Mouse (Mus musculus) forebrain, embryonic 11.5 days (tissue): ENCODE measurements around the gene Gab1. TPM values are rescaled to one million over a fixed set of nuclear protein-coding genes. Genes with fewer than 3 reads are reported as not detected.

Experiments used
- ATAC-seq: fragments of 200-750 bp; cut with Nextera tagmentation; replicated peaks from 2 replicates; pipeline ENCODE4 v1.8.0; 2017; ENCODE audit warnings: moderate TSS enrichment; ENCODE audit not compliant: low FRiP score
- DNase-seq: peaks from one replicate; pipeline ENCODE4 v3.0.0-alpha.2; 2017; ENCODE audit warnings: low spot score
- H3K27ac ChIP-seq: fragments of 300-500 bp; sonication (generic); 2 replicates; pipeline ENCODE4 v1.5.1; 2014; ENCODE audit warnings: low read depth, low read length
- H3K27me3 ChIP-seq: fragments of 300-500 bp; sonication (generic); 2 replicates; pipeline ENCODE4 v1.6.1; 2014; ENCODE audit warnings: mild to moderate bottlenecking, low read length, mixed read lengths; ENCODE audit not compliant: control insufficient read depth, insufficient read depth
- H3K36me3 ChIP-seq: fragments of 300-500 bp; sonication (generic); 2 replicates; pipeline ENCODE4 v1.6.1; 2014; ENCODE audit warnings: mild to moderate bottlenecking, low read length, moderate library complexity, mixed read lengths; ENCODE audit not compliant: control insufficient read depth, insufficient read depth
- H3K4me1 ChIP-seq: fragments of 300-500 bp; sonication (generic); replicated peaks from 2 replicates; pipeline ENCODE4 v1.6.1; 2014; ENCODE audit warnings: low read length, mixed read lengths; ENCODE audit not compliant: control insufficient read depth, insufficient read depth
- H3K4me2 ChIP-seq: fragments of 300-500 bp; sonication (generic); 2 replicates; pipeline ENCODE4 v1.6.1; 2014; ENCODE audit warnings: low read depth, mild to moderate bottlenecking, low read length, moderate library complexity, mixed read lengths; ENCODE audit not compliant: severe bottlenecking
- H3K4me3 ChIP-seq: fragments of 300-500 bp; sonication (generic); 2 replicates; pipeline ENCODE4 v1.5.1; 2014; ENCODE audit warnings: low read depth, low read length
- H3K9ac ChIP-seq: fragments of 300-500 bp; sonication (generic); 2 replicates; pipeline ENCODE4 v1.6.1; 2014; ENCODE audit warnings: low read length
- H3K9me3 ChIP-seq: fragments of 300-500 bp; sonication (generic); 2 replicates; pipeline ENCODE4 v1.6.1; 2016; ENCODE audit warnings: low read length, mixed read lengths; ENCODE audit not compliant: control insufficient read depth
- WGBS: fragments of 180-500 bp; shearing (Covaris S2); extraction: QIAGEN DNeasy Blood & Tissue Kit; methylation state at CpG from one replicate; pipeline ENCODE4 v1.1.7; 2014; 5-methylcytosine and 5-hydroxymethylcytosine counted together
- polyA plus RNA-seq: library from polyadenylated mRNA; unstranded; fragments of >200 nt; fragmentation: Nextera tagmentation; extraction: Ambion mirVana; gene quantifications from 2 replicates; pipeline ENCODE4 v1.2.1, GENCODE M21; 2014

The Gab1 gene
- polyA plus RNA-seq, 1 experiment from 2014 or later, result 19.1 TPM

DNA sequence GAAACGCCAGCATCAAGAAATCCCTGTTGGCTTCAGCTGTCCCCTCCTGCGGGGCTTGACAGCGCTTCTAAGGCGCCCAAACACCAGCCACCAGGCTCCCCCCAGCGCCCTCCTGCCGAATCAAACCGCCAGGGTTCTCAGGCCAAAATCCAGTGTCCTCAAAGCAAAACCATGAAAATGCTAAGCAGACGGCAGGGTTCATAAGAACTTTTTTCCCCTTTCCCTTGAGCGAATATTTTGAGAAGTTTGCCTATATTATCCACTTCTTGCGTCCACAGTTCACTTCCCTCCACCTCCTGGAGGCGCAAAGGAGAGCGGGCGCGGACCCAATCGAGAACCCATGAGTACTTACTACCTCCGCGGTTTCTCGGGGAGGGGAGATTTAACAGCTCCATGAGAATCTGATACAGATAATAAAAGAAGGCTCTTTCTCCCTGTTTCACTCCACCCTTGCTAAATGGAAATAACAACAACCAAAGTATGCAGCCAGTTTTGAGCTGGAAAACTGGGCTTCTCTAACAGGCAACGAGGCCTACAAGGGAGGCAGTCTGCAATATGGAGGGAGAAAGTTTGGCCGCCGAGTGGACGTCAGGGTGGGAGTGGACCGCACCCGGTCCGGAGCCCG is 1.4 kb downstream of the Gab1 start:
- no peaks in the 10 kb centered on the region; the same call in 1 of the 2 replicates for H3K27me3 ChIP-seq
- peak overlapping the region; percentile 82 for H3K9ac ChIP-seq
- peak overlapping the region; percentile 91; the same call in 1 of the 2 replicates for H3K27ac ChIP-seq
- peak overlapping the region; percentile 81 for H3K4me2 ChIP-seq
- ATAC-seq, result no peak
- H3K9me3 ChIP-seq, result no peaks in the 10 kb centered on the region
- peak; percentile 70 for DNase-seq
- peak overlapping the region; percentile 77 for H3K4me3 ChIP-seq
- H3K36me3 ChIP-seq, result no peaks in the 10 kb centered on the region
- under 1% methylated on average over 26 of the region's 26 CpGs for WGBS
- peaks cover 6% of the 10 kb centered on the region; the same call in 1 of the 2 replicates for H3K4me1 ChIP-seq

- 50% methylated on average over 9 of the region's 9 CpGs for WGBS
- no peak overlapping the region for H3K27ac ChIP-seq
- no peaks in the 10 kb centered on the region for H3K9me3 ChIP-seq
- H3K4me2 ChIP-seq, result peak overlapping the region; percentile 81; the same call in 1 of the 2 replicates
- peak overlapping the region; percentile 77 for H3K4me3 ChIP-seq
- no peak for ATAC-seq
- H3K9ac ChIP-seq, result peak overlapping the region; percentile 82
- no peaks in the 10 kb centered on the region for H3K36me3 ChIP-seq
- DNase-seq, result no peak
- H3K4me1 ChIP-seq, result peaks cover 6% of the 10 kb centered on the region; the same call in 1 of the 2 replicates
- H3K27me3 ChIP-seq, result no peaks in the 10 kb centered on the region; the same call in 1 of the 2 replicates
These were observed 2.2 kb downstream of the Gab1 start for GRCm38 (mm10) chr8:80878146-80878545.

GRCm38 (mm10) chr8:80875537-80875936 is 4.8 kb downstream of the Gab1 start:
- no peaks in the 10 kb centered on the region; the same call in 1 of the 2 replicates for H3K27me3 ChIP-seq
- no peak overlapping the region for H3K9ac ChIP-seq
- no peak overlapping the region for H3K27ac ChIP-seq
- 90% methylated on average over 6 of the region's 6 CpGs for WGBS
- ATAC-seq (no peak), DNase-seq (no peak)
- peaks cover 13% of the 10 kb centered on the region; the same call in 1 of the 2 replicates for H3K4me1 ChIP-seq
- no peaks in the 10 kb centered on the region for H3K36me3 ChIP-seq
- no peak overlapping the region for H3K4me3 ChIP-seq
- H3K4me2 ChIP-seq, result no peak overlapping the region
- no peaks in the 10 kb centered on the region for H3K9me3 ChIP-seq

GRCm38 (mm10) chr8:80873723-80874427 is 6.4 kb downstream of the Gab1 start:
- H3K27me3 ChIP-seq, result no peaks in the 10 kb centered on the region; the same call in 1 of the 2 replicates
- peaks cover 18% of the 10 kb centered on the region; the same call in 1 of the 2 replicates for H3K4me1 ChIP-seq
- no peak overlapping the region for H3K4me2 ChIP-seq
- no peak for ATAC-seq
- no peak for DNase-seq
- H3K4me3 ChIP-seq, result no peak overlapping the region
- no peak overlapping the region for H3K9ac ChIP-seq
- H3K27ac ChIP-seq, result no peak overlapping the region
- 56% methylated on average over 10 of the region's 10 CpGs for whole genome bisulfite sequencing
- H3K9me3 ChIP-seq, result no peaks in the 10 kb centered on the region
- H3K36me3 ChIP-seq, result no peaks in the 10 kb centered on the region

GRCm38 (mm10) chr8:80872688-80873087 is 7.6 kb downstream of the Gab1 start:
- H3K4me3 ChIP-seq, result no peak overlapping the region
- ATAC-seq (0 out of 2 replicates have a peak, but pooled peaks have one; percentile 19), DNase-seq (no peak)
- WGBS, result 30% methylated on average over 4 of the region's 4 CpGs
- no peaks in the 10 kb centered on the region for H3K9me3 ChIP-seq
- no peak overlapping the region for H3K4me2 ChIP-seq
- H3K36me3 ChIP-seq, result no peaks in the 10 kb centered on the region
- no peaks in the 10 kb centered on the region for H3K27me3 ChIP-seq
- H3K27ac ChIP-seq, result no peak overlapping the region
- no peak overlapping the region for H3K9ac ChIP-seq
- peaks cover 12% of the 10 kb centered on the region; the same call in 1 of the 2 replicates for H3K4me1 ChIP-seq

- Histone ChIP-seq H3K9ac (no peak overlapping the region), H3K36me3 (no peaks in the 10 kb centered on the region), H3K27ac (no peak overlapping the region), H3K4me3 (no peak overlapping the region), H3K27me3 (no peaks in the 10 kb centered on the region), H3K4me2 (no peak overlapping the region), H3K4me1 (peaks cover 12% of the 10 kb centered on the region; the same call in 1 of the 2 replicates), H3K9me3 (no peaks in the 10 kb centered on the region)
- DNase-seq, result no peak
- WGBS, result 93% methylated on average over 6 of the region's 6 CpGs
- ATAC-seq, result no peak
These were observed 8.9 kb downstream of the Gab1 start for GRCm38 (mm10) chr8:80871400-80871799.

DNA sequence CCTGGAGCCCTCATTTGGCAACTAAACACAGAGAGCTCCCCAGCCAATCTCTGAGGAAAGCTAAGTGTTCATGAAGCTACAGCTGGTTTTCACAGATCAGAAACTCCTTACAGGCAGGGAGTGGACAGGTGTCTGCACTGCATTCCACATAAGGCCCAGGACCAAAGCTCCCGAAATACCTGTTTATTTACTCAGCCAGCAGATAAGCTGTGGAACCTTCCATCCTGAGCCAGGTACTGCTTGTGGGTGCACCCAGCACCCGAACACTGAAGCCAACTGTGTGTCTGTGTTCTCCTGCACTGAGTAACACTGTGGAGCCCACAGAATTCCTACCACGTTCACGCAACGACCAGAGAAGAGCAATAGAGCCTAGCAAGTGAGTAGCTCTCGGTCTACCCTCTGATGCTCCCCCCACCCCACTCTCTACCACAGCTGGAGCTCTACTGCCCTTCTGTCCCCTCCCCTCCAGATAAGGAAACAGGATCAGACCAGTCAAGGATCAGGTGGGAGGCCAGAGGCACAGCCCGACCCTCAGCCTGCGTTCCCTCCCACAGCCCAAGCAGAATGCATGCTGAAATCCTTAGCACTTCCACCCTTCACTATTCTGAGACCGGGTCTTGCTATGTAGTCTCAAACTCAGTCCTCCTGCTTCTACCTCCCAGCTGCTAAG is 9.6 kb downstream of the Gab1 start:
- H3K27ac ChIP-seq, result no peak overlapping the region; the same call in 1 of the 2 replicates
- H3K4me3 ChIP-seq, result no peak overlapping the region
- H3K4me1 ChIP-seq, result peaks cover 12% of the 10 kb centered on the region; the same call in 1 of the 2 replicates
- no peaks in the 10 kb centered on the region for H3K36me3 ChIP-seq
- no peak overlapping the region; the same call in 1 of the 2 replicates for H3K9ac ChIP-seq
- no peaks in the 10 kb centered on the region for H3K9me3 ChIP-seq
- H3K27me3 ChIP-seq, result no peaks in the 10 kb centered on the region
- no peak overlapping the region for H3K4me2 ChIP-seq
- WGBS, result 79% methylated on average over 9 of the region's 9 CpGs
- ATAC-seq (0 out of 2 replicates have a peak, but pooled peaks have one; percentile 6), DNase-seq (no peak)

DNA sequence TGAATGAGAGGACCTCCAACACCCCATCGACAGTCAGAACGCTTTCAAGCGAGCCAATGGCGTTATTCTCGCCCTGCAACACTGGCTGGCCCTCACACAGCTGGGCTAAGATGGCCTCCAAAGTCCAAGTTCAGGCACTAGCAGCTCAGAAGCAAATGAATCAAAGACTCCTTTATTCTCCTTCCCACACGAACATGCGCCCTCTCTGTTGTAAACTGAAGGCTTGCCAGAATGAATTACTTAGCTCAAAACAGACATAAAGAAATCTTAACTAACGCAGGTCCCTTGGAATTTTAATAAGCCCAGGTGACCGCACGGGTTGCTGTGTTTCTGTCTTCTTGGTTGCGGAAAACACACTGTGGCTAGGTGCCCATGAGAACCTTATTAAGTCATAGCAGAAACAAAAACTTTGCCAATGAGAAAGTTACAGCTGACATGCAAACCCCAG is 10.4 kb downstream of the Gab1 start:
- no peak for DNase-seq
- Histone ChIP-seq H3K9me3 (no peaks in the 10 kb centered on the region), H3K4me3 (no peak overlapping the region), H3K4me1 (peaks cover 12% of the 10 kb centered on the region; the same call in 1 of the 2 replicates), H3K27ac (no peak overlapping the region), H3K27me3 (no peaks in the 10 kb centered on the region), H3K9ac (no peak overlapping the region; the same call in 1 of the 2 replicates), H3K4me2 (no peak overlapping the region), H3K36me3 (no peaks in the 10 kb centered on the region)
- WGBS, result 59% methylated on average over 11 of the region's 11 CpGs
- ATAC-seq, result 0 out of 2 replicates have a peak, but pooled peaks have one; percentile 40
